Mouse (Mus musculus) brown adipose tissue, adult 24 weeks (tissue): Measurements from ENCODE around the gene Ndufb8. TPM values are rescaled to one million over a fixed set of nuclear protein-coding genes. Genes with fewer than 3 reads are reported as not detected.

Experiments
- H3K27ac ChIP-seq: fragments of 200-500 bp; replicated peaks from 2 replicates; pipeline ENCODE4 v1.5.1; 2012; ENCODE audit warnings: low read depth, mild to moderate bottlenecking, low read length
- H3K4me1 ChIP-seq: fragments of 200-500 bp; 2 replicates; pipeline ENCODE4 v1.6.1; 2012; ENCODE audit warnings: low read length, mixed read lengths; ENCODE audit not compliant: control insufficient read depth, insufficient read depth, insufficient read length
- H3K4me3 ChIP-seq: fragments of 200-500 bp; 2 replicates; pipeline ENCODE4 v1.5.1; 2012; ENCODE audit warnings: low read depth, mild to moderate bottlenecking, low read length, moderate library complexity; ENCODE audit not compliant: insufficient read depth
- polyA plus RNA-seq: library from polyadenylated mRNA; stranded (reverse); fragments of >200 nt; gene quantifications from 2 replicates; pipeline ENCODE4 v1.2.4, GENCODE M21; 2012; ENCODE audit not compliant: missing spikeins, insufficient read depth, insufficient read length

The Ndufb8 gene
- polyA plus RNA-seq, 1 experiment = 2,740 TPM

DNA sequence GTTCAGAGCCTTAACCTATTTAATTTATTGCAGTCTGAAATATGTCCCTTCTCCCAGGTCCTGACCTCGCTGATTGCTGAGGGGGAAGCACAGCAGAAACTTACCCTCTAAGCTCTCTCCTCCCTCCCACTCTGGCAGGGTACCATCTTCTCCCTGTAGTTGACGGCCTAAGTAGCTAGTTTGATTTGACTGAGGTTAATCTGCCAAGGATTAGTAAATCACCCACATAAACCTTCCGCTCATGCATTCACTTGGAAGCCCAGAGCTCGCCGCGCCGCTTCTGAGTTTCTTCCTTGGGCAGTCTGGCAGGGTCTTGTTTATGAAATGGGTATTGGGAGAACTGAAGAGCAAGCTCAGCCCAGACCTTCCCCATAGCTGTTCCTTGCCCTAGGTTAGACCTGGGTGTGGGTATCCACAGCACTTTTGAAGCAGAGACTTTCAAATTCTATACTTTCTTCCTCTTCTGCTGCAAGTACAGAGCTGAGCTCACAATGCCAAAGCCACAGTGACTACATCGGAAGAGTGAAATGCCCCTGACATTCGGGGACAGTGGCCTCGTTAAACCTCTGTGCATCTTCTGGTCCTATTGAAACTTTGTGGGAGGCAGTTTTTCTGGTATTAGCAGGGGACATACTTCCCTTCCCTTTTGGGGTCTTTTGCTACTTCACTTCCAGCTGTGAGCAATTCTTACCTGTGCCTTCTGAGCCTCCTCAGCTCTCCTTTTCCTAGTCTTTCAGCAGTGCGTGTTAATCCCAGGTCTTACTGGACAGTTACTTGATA, 42.0 kb downstream of the Ndufb8 start:
- Histone ChIP-seq H3K27ac (no peak overlapping the region), H3K4me1 (no peaks in the 10 kb centered on the region)

DNA sequence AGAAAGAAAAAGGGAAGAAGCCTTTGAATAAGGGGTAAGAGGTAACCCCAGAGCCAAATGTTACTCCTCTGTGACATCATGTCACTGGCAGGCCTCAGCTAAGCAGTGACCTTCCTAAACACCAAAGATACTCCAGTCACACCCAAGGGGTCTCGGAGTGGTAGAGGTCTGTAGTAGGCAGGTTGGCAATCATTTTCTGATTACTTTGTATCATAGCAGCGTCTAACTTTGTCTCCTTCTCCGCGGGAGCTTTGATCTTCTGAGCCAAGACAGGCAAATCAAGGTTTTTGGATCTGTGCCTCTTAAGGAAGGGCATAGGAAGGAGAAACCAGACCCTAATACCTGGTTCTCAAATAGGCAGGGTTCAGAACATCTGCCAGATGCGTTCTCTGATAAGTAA, 42.6 kb downstream of the Ndufb8 start:
- Histone ChIP-seq H3K4me3 (no peak overlapping the region), H3K4me1 (no peaks in the 10 kb centered on the region), H3K27ac (no peak overlapping the region)

More for the DNA sequence above, 42.0 kb downstream of the Ndufb8 start:
- H3K4me3 ChIP-seq = no peak overlapping the region

DNA sequence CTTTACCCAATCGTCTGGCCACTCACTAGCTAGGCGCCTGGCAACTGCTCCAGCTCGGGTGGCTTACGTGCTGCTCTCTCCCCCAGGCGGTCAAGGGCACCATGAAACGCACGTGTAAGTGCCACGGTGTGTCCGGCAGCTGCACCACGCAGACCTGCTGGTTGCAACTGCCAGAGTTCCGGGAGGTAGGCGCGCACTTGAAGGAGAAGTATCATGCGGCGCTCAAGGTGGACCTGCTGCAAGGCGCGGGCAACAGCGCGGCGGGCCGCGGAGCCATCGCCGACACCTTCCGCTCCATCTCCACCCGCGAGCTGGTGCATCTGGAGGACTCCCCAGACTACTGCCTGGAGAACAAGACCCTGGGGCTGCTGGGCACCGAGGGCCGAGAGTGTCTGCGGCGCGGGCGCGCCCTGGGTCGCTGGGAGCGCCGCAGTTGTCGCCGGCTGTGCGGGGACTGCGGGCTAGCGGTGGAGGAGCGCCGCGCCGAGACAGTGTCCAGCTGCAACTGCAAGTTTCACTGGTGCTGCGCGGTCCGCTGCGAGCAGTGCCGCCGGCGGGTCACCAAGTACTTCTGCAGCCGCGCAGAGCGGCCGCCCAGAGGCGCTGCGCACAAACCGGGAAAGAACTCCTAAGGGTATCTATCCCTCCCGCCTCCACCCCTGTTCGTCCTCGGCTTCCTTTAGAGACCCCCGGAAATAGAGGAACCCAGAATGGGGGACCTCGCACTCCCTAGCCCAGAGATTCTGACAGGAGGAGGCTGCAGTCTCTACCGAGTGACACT, 43.6 kb downstream of the Ndufb8 start:
- H3K27ac ChIP-seq = no peak overlapping the region
- peak overlapping the region; percentile 46 for H3K4me3 ChIP-seq
- H3K4me1 ChIP-seq = no peaks in the 10 kb centered on the region

DNA sequence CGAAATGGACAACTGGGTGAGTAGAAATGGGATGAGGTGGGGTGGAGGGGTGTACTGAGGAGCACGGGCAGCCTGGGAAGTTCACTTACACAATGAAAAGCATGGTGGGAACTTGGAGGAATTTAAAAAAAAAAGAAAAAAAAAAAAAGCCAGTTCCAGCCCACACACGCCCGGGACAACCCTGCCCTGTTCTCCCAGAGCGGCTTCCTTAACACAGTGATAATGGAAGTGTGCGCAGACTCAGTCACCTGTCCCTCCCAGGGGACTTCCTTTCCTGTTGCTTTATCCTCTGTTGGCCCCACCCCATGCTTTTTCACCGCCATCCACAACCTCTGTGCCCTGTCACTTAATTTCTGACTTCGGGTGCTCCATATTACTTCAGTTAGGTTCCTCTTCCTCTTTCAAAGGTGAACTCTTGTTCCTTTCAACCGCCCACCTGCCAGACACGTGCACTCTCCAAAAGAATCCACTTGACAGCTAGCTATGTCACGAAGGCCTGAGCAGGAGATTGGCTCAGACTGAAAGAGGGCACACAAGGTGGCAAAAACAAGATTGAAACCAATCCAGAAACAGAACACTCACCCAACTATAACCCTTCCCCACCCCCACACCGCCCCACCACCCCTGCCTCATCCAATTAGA, 44.6 kb downstream of the Ndufb8 start:
- no peak overlapping the region for H3K4me3 ChIP-seq

DNA sequence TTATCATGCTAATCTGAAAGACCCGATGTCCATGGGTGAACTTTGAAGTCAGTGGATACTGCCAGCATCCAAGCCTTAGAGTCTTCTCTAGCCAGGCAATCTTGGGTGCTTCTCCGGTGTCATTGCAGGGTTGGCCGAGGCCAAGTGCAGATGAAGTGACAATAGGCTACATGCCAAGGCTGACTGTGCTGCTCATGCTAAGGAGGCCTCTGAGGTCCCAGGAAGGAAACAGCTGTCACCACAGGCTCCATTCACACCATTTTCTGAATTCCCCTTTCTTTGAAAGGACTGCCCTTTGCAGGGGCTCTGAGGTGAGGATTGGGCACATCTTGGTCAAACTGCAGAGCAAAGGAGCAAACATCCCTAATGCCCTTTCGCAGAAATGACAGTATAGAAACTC, 52.5 kb downstream of the Ndufb8 start:
- no peak overlapping the region for H3K4me3 ChIP-seq
- no peak overlapping the region for H3K27ac ChIP-seq
- H3K4me1 ChIP-seq = no peaks in the 10 kb centered on the region

More for the DNA sequence above, 44.6 kb downstream of the Ndufb8 start:
- Histone ChIP-seq H3K27ac (no peak overlapping the region), H3K4me1 (no peaks in the 10 kb centered on the region)

DNA sequence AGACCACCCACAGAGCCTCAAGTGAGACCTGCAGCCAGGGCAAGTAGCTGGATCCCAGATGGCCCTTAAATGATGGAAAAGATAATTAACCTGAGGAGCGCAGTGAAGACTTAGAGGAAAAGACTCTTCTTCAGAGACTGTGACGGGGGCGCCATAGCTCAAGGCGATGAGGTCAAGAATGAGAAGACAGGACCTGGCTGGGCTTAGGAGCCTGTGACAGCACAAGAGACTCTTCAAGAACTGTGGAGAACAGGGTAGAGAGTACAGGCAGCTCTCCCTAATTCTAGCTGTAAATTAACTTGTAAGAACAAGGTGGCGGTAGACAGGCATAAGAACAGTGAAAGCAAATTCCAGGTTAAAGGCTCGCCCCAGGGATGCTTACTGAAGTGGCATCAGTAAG, 53.3 kb downstream of the Ndufb8 start:
- H3K4me1 ChIP-seq = no peaks in the 10 kb centered on the region
- H3K27ac ChIP-seq = no peak overlapping the region
- no peak overlapping the region for H3K4me3 ChIP-seq

DNA sequence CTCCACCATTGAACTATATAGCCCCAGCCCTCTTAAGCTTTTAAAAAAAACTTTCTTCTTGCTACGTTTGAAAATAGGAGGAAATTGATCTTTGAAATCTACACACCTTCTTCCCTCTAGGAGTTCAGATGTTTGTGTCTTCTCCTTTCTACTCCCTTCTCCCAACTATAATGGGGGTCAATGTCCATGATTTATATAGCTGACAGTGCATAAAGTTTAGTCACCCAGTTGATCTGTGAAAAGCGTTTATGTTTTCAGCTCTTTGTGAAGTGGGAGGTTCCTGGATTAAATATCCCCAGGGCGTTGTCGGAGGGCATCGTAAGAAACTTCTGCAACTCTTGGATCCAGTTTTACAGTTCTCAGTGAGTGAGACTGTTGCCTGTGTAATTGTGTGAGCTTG, 55.0 kb downstream of the Ndufb8 start:
- Histone ChIP-seq H3K4me3 (no peak overlapping the region), H3K27ac (no peak overlapping the region), H3K4me1 (no peaks in the 10 kb centered on the region)

DNA sequence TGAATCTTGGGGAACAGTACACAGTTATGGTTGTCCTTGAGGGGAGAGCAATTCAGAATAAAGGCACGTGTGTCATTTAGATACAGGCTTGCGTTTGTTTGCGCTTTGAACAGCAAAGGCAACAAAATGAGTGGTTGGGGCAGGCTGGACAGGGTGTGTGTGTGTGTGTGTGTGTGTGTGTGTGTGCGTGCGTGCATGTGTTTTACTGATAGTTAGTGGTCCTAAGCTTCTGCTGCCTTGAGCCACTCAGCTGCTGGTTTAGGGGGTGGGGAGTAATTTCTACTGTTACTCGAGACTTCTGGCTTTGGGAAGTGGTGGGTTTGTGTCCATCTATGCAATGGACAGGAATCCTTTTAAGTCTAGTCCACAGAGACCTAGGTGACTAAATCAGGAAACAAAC, 56.3 kb downstream of the Ndufb8 start:
- Histone ChIP-seq H3K27ac (no peak overlapping the region), H3K4me1 (no peaks in the 10 kb centered on the region), H3K4me3 (no peak overlapping the region)

Other genes with a start within 250 kb of the Ndufb8 start
- gene Scd4, start 222.3 kb downstream of the Ndufb8 start, polyA plus RNA-seq = 0.96 and 2.5 TPM in 2 replicates
- gene Scd1, start 147.6 kb downstream of the Ndufb8 start, polyA plus RNA-seq = 10,672 and 38,636 TPM in 2 replicates
- not detected in 2 replicates for gene Wnt8b, start 62.0 kb downstream of the Ndufb8 start, polyA plus RNA-seq
- 4.6 and 5.7 TPM in 2 replicates for gene Sec31b, start 9.6 kb downstream of the Ndufb8 start, polyA plus RNA-seq
- gene Gm20538, start 2.6 kb downstream of the Ndufb8 start, polyA plus RNA-seq = not detected in 2 replicates
- gene Hif1an, start 7.4 kb upstream of the Ndufb8 start, polyA plus RNA-seq = 9.3 and 11.1 TPM in 2 replicates
- gene Pax2, start 200.6 kb upstream of the Ndufb8 start, polyA plus RNA-seq = not detected in 2 replicates